Mouse (Mus musculus) myocyte (in vitro differentiated cells): ENCODE data around the gene Npas1. TPM values are rescaled to one million over a fixed set of nuclear protein-coding genes. Genes with fewer than 3 reads are reported as not detected.

Source experiments
- H3K27me3 ChIP-seq: one replicate; pipeline ENCODE4 v1.6.1; 2011; ENCODE audit not compliant: control insufficient read depth, insufficient read depth, insufficient read length
- H3K36me3 ChIP-seq: one replicate; pipeline ENCODE4 v1.6.1; 2011; ENCODE audit not compliant: control insufficient read depth, insufficient read depth
- H3K4me2 ChIP-seq: one replicate; pipeline ENCODE4 v1.6.1; 2011; ENCODE audit warnings: low read depth, control low read depth
- H3K4me3 ChIP-seq: one replicate; pipeline ENCODE4 v1.5.1; 2011; ENCODE audit warnings: mild to moderate bottlenecking, control low read depth, moderate library complexity
- H3K79me2 ChIP-seq: one replicate; pipeline ENCODE4 v1.6.1; 2011; ENCODE audit not compliant: control insufficient read depth, insufficient read depth
- H3ac ChIP-seq: one replicate; pipeline ENCODE4 v1.6.1; 2011; ENCODE audit not compliant: control insufficient read depth, insufficient read length
- CEBPB ChIP-seq: IDR thresholded peaks from 2 replicates; pipeline ENCODE4 v1.6.1; 2011; ENCODE audit warnings: mild to moderate bottlenecking, moderate library complexity; ENCODE audit not compliant: poor library complexity, insufficient read depth, severe bottlenecking
- E2F4 ChIP-seq: IDR thresholded peaks from one replicate; pipeline ENCODE4 v1.6.1; 2011; ENCODE audit warnings: mild to moderate bottlenecking, control low read depth, moderate library complexity; ENCODE audit not compliant: insufficient read depth
- MAX ChIP-seq: IDR thresholded peaks from one replicate; pipeline ENCODE4 v1.6.1; 2011; ENCODE audit warnings: low read depth, mild to moderate bottlenecking, control low read depth
- MYOD1 ChIP-seq, 3 experiments: IDR thresholded peaks; one replicate each; pipeline ENCODE4 v1.6.1; 2011; ENCODE audit warnings: control low read depth in 2 of 3, low read depth in 2 of 3, mild to moderate bottlenecking in 2 of 3, moderate library complexity in 1 of 3; ENCODE audit not compliant: insufficient read length in 2 of 3, control insufficient read depth in 1 of 3
- MYOG ChIP-seq, 3 experiments: IDR thresholded peaks; one replicate each; pipeline ENCODE4 v1.6.1; 2011; ENCODE audit warnings: control low read depth in 2 of 3, low read depth in 2 of 3, mild to moderate bottlenecking in 2 of 3; ENCODE audit not compliant: insufficient read length in 2 of 3, control insufficient read depth in 1 of 3, insufficient read depth in 1 of 3
- POLR2A ChIP-seq: IDR thresholded peaks from one replicate; pipeline ENCODE4 v1.6.1; 2011; ENCODE audit warnings: low read depth, mild to moderate bottlenecking, control low read depth, moderate library complexity; ENCODE audit not compliant: insufficient read length
- POLR2AphosphoS2 ChIP-seq: IDR thresholded peaks from one replicate; pipeline ENCODE4 v1.6.1; 2011; ENCODE audit warnings: low read depth, control low read depth; ENCODE audit not compliant: insufficient read length
- REST ChIP-seq: IDR thresholded peaks from one replicate; pipeline ENCODE4 v1.6.1; 2011; ENCODE audit warnings: mild to moderate bottlenecking, control low read depth, moderate library complexity; ENCODE audit not compliant: insufficient read depth, insufficient read length
- SRF ChIP-seq: IDR thresholded peaks from one replicate; pipeline ENCODE4 v1.6.1; 2011; ENCODE audit warnings: low read depth; ENCODE audit not compliant: control insufficient read depth, insufficient read length
- TCF12 ChIP-seq: IDR thresholded peaks from one replicate; pipeline ENCODE4 v1.6.1; 2011; ENCODE audit warnings: mild to moderate bottlenecking, control low read depth; ENCODE audit not compliant: poor library complexity, insufficient read depth, severe bottlenecking
- TCF3 ChIP-seq: IDR thresholded peaks from one replicate; pipeline ENCODE4 v1.6.1; 2011; ENCODE audit warnings: low read depth, control low read depth; ENCODE audit not compliant: insufficient read length
- USF1 ChIP-seq: IDR thresholded peaks from one replicate; pipeline ENCODE4 v1.6.1; 2011; ENCODE audit warnings: low read depth, mild to moderate bottlenecking, control low read depth, moderate library complexity
- polyA plus RNA-seq: library from polyadenylated mRNA; unstranded; fragments of >200 nt; fragmentation: generic; extraction: Trizol; gene quantifications from one replicate; pipeline ENCODE4 v1.2.1, GENCODE M21; 2012; ENCODE audit warnings: missing spikeins

The Npas1 gene
- polyA plus RNA-seq, 1 experiment, result 0.18 TPM

DNA sequence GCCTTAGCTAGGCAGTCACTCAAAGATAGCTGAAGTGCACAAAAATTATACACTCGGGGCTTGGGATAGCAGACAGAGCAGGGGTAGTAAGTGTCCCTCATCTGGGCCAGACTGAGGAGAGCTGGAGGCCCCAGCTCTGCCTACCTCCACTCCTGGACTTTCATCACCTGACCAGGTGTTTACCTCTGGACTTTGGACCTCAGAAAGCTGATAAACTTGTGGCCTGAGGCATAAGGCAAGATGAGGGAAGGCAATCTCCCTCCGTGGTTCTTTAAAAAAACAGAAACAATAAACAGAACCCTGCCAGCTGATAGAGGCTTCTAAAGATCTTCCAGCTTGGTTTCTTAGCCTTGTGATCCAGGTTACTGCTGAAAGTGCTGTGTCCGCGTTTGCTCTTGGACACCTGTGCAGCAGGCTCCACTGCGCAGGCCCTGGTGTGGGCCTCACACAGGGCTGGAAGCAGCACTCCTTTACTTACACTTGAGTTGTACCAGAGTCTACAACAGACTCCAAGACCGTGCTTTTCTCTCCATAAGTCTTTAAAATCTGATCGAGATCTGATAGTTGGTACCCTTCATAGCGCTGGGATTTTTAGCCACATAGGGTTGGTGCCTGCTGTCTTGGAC, 56.9 kb downstream of the Npas1 start:
- Histone ChIP-seq H3ac (no peak overlapping the region), H3K4me3 (no peak overlapping the region), H3K4me2 (no peak overlapping the region), H3K36me3 (peaks cover 38% of the 10 kb centered on the region), H3K79me2 (no peaks in the 10 kb centered on the region), H3K27me3 (no peaks in the 10 kb centered on the region)
- no peak for TF ChIP-seq POLR2AphosphoS2
- no peak for TF ChIP-seq TCF12
- no peak for TF ChIP-seq SRF
- TF ChIP-seq E2F4, result no peak
- TF ChIP-seq CEBPB, result no peak
- TF ChIP-seq USF1, result no peak
- TF ChIP-seq MYOG (IDR thresholded peaks at IDR 0.05; ENCODE audit: control insufficient read depth in 1 of 3, insufficient read depth in 1 of 3, insufficient read length in 2 of 3, low read depth in 2 of 3), result no peak
- TF ChIP-seq POLR2A, result no peak
- no peak for TF ChIP-seq MAX
- TF ChIP-seq TCF3, result no peak
- no peak for TF ChIP-seq MYOD1 (IDR thresholded peaks at IDR 0.05; ENCODE audit: control insufficient read depth in 1 of 3, insufficient read length in 2 of 3, low read depth in 2 of 3)
- TF ChIP-seq REST, result no peak

DNA sequence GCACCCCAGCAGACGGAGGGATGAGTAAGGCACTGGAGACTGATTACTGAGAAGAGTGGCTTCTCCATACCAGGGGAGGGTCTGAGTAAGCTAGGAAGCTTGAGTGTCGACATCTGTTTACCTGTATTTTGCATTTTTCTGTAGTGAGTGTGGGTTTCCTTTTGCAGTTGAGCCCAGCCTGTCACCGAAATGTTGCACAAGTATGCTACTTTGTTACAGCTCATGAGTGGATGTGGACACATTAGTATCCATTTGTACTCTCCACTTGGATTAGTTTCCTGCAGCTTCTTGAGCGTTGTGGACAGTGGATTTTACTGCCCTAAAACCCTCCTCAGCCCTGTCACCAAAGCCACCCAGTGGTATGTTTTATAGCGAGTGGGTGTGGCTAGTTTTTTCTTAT, 58.8 kb downstream of the Npas1 start:
- no peak overlapping the region for H3ac ChIP-seq
- no peaks in the 10 kb centered on the region for H3K27me3 ChIP-seq
- no peak overlapping the region for H3K4me3 ChIP-seq
- TF ChIP-seq POLR2AphosphoS2 (no peak), E2F4 (no peak)
- H3K4me2 ChIP-seq, result no peak overlapping the region
- peaks cover 6% of the 10 kb centered on the region for H3K79me2 ChIP-seq
- peaks cover 24% of the 10 kb centered on the region for H3K36me3 ChIP-seq

GRCm38 (mm10) chr7:16417141-16417771, 60.3 kb downstream of the Npas1 start:
- peaks cover 18% of the 10 kb centered on the region for H3K79me2 ChIP-seq
- TF ChIP-seq REST (no peak), CEBPB (no peak), MYOD1 (IDR thresholded peaks at IDR 0.05; ENCODE audit: control insufficient read depth in 1 of 3, insufficient read length in 2 of 3, low read depth in 2 of 3) (peak in 1 of 3 experiments; percentile 36), POLR2AphosphoS2 (no peak), TCF3 (no peak), E2F4 (no peak), MAX (no peak), USF1 (no peak), MYOG (IDR thresholded peaks at IDR 0.05; ENCODE audit: control insufficient read depth in 1 of 3, insufficient read depth in 1 of 3, insufficient read length in 2 of 3, low read depth in 2 of 3) (peak in 1 of 3 experiments; percentile 12), POLR2A (no peak), SRF (no peak)
- no peak overlapping the region for H3K4me3 ChIP-seq
- H3ac ChIP-seq, result no peak overlapping the region
- peaks cover 12% of the 10 kb centered on the region for H3K36me3 ChIP-seq
- H3K27me3 ChIP-seq, result no peaks in the 10 kb centered on the region
- H3K4me2 ChIP-seq, result no peak overlapping the region

- Histone ChIP-seq H3K4me3 (no peak overlapping the region), H3K79me2 (peaks cover 23% of the 10 kb centered on the region), H3K36me3 (peaks cover 12% of the 10 kb centered on the region), H3K27me3 (no peaks in the 10 kb centered on the region), H3K4me2 (no peak overlapping the region), H3ac (no peak overlapping the region)
- TF ChIP-seq TCF3 (no peak), POLR2A (no peak), TCF12 (no peak), SRF (no peak), MYOG (IDR thresholded peaks at IDR 0.05; ENCODE audit: control insufficient read depth in 1 of 3, insufficient read depth in 1 of 3, insufficient read length in 2 of 3, low read depth in 2 of 3) (no peak), POLR2AphosphoS2 (no peak), MYOD1 (IDR thresholded peaks at IDR 0.05; ENCODE audit: control insufficient read depth in 1 of 3, insufficient read length in 2 of 3, low read depth in 2 of 3) (no peak), E2F4 (no peak)
Observed at GRCm38 (mm10) chr7:16415426-16415825, 62.1 kb downstream of the Npas1 start.

DNA sequence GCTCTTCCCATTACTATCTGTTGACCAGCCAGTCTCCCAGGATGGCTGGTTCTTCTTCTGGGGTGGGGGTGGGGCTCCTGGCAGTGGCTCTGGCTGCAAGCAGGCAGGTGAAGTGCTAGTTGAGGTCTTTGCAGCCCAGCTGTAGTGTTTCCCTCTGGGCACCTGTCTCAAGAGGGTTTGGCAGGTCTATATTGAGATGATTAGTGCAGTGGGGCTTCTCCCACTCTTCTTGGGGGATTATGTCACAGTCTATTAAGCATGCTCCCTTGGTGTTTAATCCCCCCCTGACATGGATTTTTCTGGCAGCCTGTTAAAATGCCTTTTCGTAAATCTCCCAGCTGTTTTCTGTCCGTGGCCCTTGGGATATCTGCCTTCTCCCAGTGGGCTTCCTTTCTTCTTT, 64.6 kb downstream of the Npas1 start:
- H3K4me3 ChIP-seq, result no peak overlapping the region
- TF ChIP-seq POLR2A (no peak), CEBPB (no peak), MYOG (IDR thresholded peaks at IDR 0.05; ENCODE audit: control insufficient read depth in 1 of 3, insufficient read depth in 1 of 3, insufficient read length in 2 of 3, low read depth in 2 of 3) (peak in 1 of 3 experiments; percentile 36), MYOD1 (IDR thresholded peaks at IDR 0.05; ENCODE audit: control insufficient read depth in 1 of 3, insufficient read length in 2 of 3, low read depth in 2 of 3) (peak in 1 of 3 experiments; percentile 65), MAX (no peak)
- no peak overlapping the region for H3K4me2 ChIP-seq
- peaks cover 34% of the 10 kb centered on the region for H3K79me2 ChIP-seq
- H3ac ChIP-seq, result no peak overlapping the region
- no peaks in the 10 kb centered on the region for H3K27me3 ChIP-seq
- H3K36me3 ChIP-seq, result no peaks in the 10 kb centered on the region
